Mouse (Mus musculus): ENCODE measurements around the gene Bri3. TPM values are rescaled to one million over a fixed set of nuclear protein-coding genes. Genes with fewer than 3 reads are reported as not detected.
A peak's percentile ranks its signal among the peaks of the same experiment; 100 is the strongest.
"Not testable (repeated sequence)": the region's sequence is repeated elsewhere in the genome, so short reads cannot be mapped to it uniquely, and the experiment has no call there.

The Bri3 gene
- polyA plus RNA-seq, 1 experiment from 2014 or later = 25.1 TPM

GRCm38 (mm10) chr5:144308929-144309328 lies 64.7 kb downstream of the Bri3 start:
- H3K4me1 ChIP-seq (replicated peaks) = peaks cover 11% of the 10 kb centered on the region
- DNase-seq = no peak

GRCm38 (mm10) chr5:144312183-144312582 lies 67.9 kb downstream of the Bri3 start:
- Histone ChIP-seq H3K27me3 (no peaks in the 10 kb centered on the region), H3K9ac (no peak overlapping the region), H3K27ac (no peak overlapping the region), H3K4me2 (no peak overlapping the region), H3K36me3 (no peaks in the 10 kb centered on the region), H3K4me3 (replicated peaks) (no peak overlapping the region), H3K4me1 (replicated peaks) (peaks cover 17% of the 10 kb centered on the region), H3K9me3 (replicated peaks) (no peaks in the 10 kb centered on the region)
- no peak for DNase-seq
- no peak for ATAC-seq (ENCODE audit: low read depth)
- 41% methylated on average over 7 of the region's 7 CpGs for WGBS (ENCODE audit: insufficient replicate concordance)

More at GRCm38 (mm10) chr5:144308929-144309328, 64.7 kb downstream of the Bri3 start:
- no peaks in the 10 kb centered on the region for H3K27me3 ChIP-seq
- no peak overlapping the region for H3K27ac ChIP-seq
- H3K9me3 ChIP-seq (replicated peaks) = no peaks in the 10 kb centered on the region
- ATAC-seq (ENCODE audit: low read depth) = no peak
- H3K9ac ChIP-seq = no peak overlapping the region
- H3K4me3 ChIP-seq (replicated peaks) = no peak overlapping the region
- WGBS (ENCODE audit: insufficient replicate concordance) = 51% methylated on average over 4 of the region's 4 CpGs
- H3K36me3 ChIP-seq = no peaks in the 10 kb centered on the region
- no peak overlapping the region for H3K4me2 ChIP-seq

- DNase-seq (no peak), ATAC-seq (ENCODE audit: low read depth) (peak; percentile 47; the same call in 1 of the 2 replicates)
- Histone ChIP-seq H3K36me3 (no peaks in the 10 kb centered on the region), H3K27me3 (no peaks in the 10 kb centered on the region), H3K4me2 (no peak overlapping the region), H3K27ac (no peak overlapping the region), H3K4me1 (replicated peaks) (peaks cover 17% of the 10 kb centered on the region), H3K9me3 (replicated peaks) (no peaks in the 10 kb centered on the region), H3K4me3 (replicated peaks) (no peak overlapping the region), H3K9ac (no peak overlapping the region)
- 9% methylated on average over 5 of the region's 5 CpGs for WGBS (ENCODE audit: insufficient replicate concordance)
Observed at GRCm38 (mm10) chr5:144313335-144313734, 69.1 kb downstream of the Bri3 start.

- no peak for ATAC-seq (ENCODE audit: low read depth)
- Histone ChIP-seq H3K4me3 (replicated peaks) (no peak overlapping the region), H3K36me3 (no peaks in the 10 kb centered on the region), H3K4me1 (replicated peaks) (peaks cover 17% of the 10 kb centered on the region), H3K27me3 (no peaks in the 10 kb centered on the region), H3K9me3 (replicated peaks) (no peaks in the 10 kb centered on the region), H3K4me2 (no peak overlapping the region), H3K9ac (no peak overlapping the region), H3K27ac (no peak overlapping the region)
- DNase-seq = no peak
- WGBS (ENCODE audit: insufficient replicate concordance) = 68% methylated on average over 12 of the region's 12 CpGs
Observed at GRCm38 (mm10) chr5:144314731-144315494, 70.7 kb downstream of the Bri3 start.

- no peak for ATAC-seq (ENCODE audit: low read depth)
Observed at GRCm38 (mm10) chr5:144316442-144316841, 72.2 kb downstream of the Bri3 start.

GRCm38 (mm10) chr5:144317426-144317825 lies 73.2 kb downstream of the Bri3 start:
- H3K4me1 ChIP-seq (replicated peaks) = peaks cover 17% of the 10 kb centered on the region
- H3K9me3 ChIP-seq (replicated peaks) = no peaks in the 10 kb centered on the region
- H3K27me3 ChIP-seq = no peaks in the 10 kb centered on the region
- WGBS (ENCODE audit: insufficient replicate concordance) = 65% methylated on average over 8 of the region's 8 CpGs
- no peak overlapping the region for H3K4me2 ChIP-seq
- no peaks in the 10 kb centered on the region for H3K36me3 ChIP-seq
- no peak for ATAC-seq (ENCODE audit: low read depth)
- no peak overlapping the region for H3K4me3 ChIP-seq (replicated peaks)
- no peak for DNase-seq
- H3K9ac ChIP-seq = no peak overlapping the region
- H3K27ac ChIP-seq = no peak overlapping the region

More at GRCm38 (mm10) chr5:144316442-144316841, 72.2 kb downstream of the Bri3 start:
- Histone ChIP-seq H3K27me3 (no peaks in the 10 kb centered on the region), H3K4me3 (replicated peaks) (no peak overlapping the region), H3K9ac (no peak overlapping the region), H3K27ac (no peak overlapping the region), H3K36me3 (no peaks in the 10 kb centered on the region), H3K9me3 (replicated peaks) (no peaks in the 10 kb centered on the region), H3K4me1 (replicated peaks) (peaks cover 17% of the 10 kb centered on the region), H3K4me2 (no peak overlapping the region)
- no peak for DNase-seq
- WGBS (ENCODE audit: insufficient replicate concordance) = 51% methylated on average over 3 of the region's 3 CpGs

GRCm38 (mm10) chr5:144318286-144318685 lies 74.0 kb downstream of the Bri3 start:
- Histone ChIP-seq H3K9ac (no peak overlapping the region), H3K36me3 (no peaks in the 10 kb centered on the region), H3K4me1 (replicated peaks) (peaks cover 13% of the 10 kb centered on the region), H3K4me2 (no peak overlapping the region), H3K9me3 (replicated peaks) (no peaks in the 10 kb centered on the region), H3K27ac (no peak overlapping the region), H3K4me3 (replicated peaks) (no peak overlapping the region), H3K27me3 (no peaks in the 10 kb centered on the region)
- DNase-seq (no peak), ATAC-seq (ENCODE audit: low read depth) (no peak)
- 47% methylated on average over 6 of the region's 6 CpGs for WGBS (ENCODE audit: insufficient replicate concordance)

GRCm38 (mm10) chr5:144321681-144322080 lies 77.4 kb downstream of the Bri3 start:
- no peak overlapping the region for H3K4me3 ChIP-seq (replicated peaks)
- H3K36me3 ChIP-seq = no peaks in the 10 kb centered on the region
- no peak overlapping the region for H3K9ac ChIP-seq
- no peaks in the 10 kb centered on the region for H3K9me3 ChIP-seq (replicated peaks)
- H3K27ac ChIP-seq = no peak overlapping the region
- no peaks in the 10 kb centered on the region for H3K27me3 ChIP-seq
- DNase-seq = no peak
- ATAC-seq (ENCODE audit: low read depth) = no peak
- no peaks in the 10 kb centered on the region for H3K4me1 ChIP-seq (replicated peaks)
- 48% methylated on average over 7 of the region's 7 CpGs for WGBS (ENCODE audit: insufficient replicate concordance)
- no peak overlapping the region for H3K4me2 ChIP-seq

- Histone ChIP-seq H3K9ac (no peak overlapping the region), H3K27me3 (no peaks in the 10 kb centered on the region), H3K4me2 (no peak overlapping the region), H3K4me3 (replicated peaks) (no peak overlapping the region), H3K27ac (no peak overlapping the region), H3K9me3 (replicated peaks) (no peaks in the 10 kb centered on the region), H3K4me1 (replicated peaks) (no peaks in the 10 kb centered on the region), H3K36me3 (no peaks in the 10 kb centered on the region)
- ATAC-seq (ENCODE audit: low read depth) (no peak), DNase-seq (no peak)
- 55% methylated on average over 3 of the region's 3 CpGs for WGBS (ENCODE audit: insufficient replicate concordance)
Observed at GRCm38 (mm10) chr5:144322717-144323116, 78.5 kb downstream of the Bri3 start.

GRCm38 (mm10) chr5:144334010-144334409 lies 89.8 kb downstream of the Bri3 start:
- WGBS (ENCODE audit: insufficient replicate concordance) = 65% methylated on average over 11 of the region's 11 CpGs
- Histone ChIP-seq H3K4me2 (no peak overlapping the region), H3K27ac (no peak overlapping the region), H3K4me1 (replicated peaks) (0 out of 2 replicates have a peak, but pooled peaks cover 5% of the 10 kb centered on the region), H3K9me3 (replicated peaks) (no peaks in the 10 kb centered on the region), H3K27me3 (no peaks in the 10 kb centered on the region), H3K9ac (no peak overlapping the region), H3K4me3 (replicated peaks) (no peak overlapping the region), H3K36me3 (no peaks in the 10 kb centered on the region)
- ATAC-seq (ENCODE audit: low read depth) = no peak
- no peak for DNase-seq

GRCm38 (mm10) chr5:144335357-144335756 lies 91.1 kb downstream of the Bri3 start:
- ATAC-seq (ENCODE audit: low read depth); H3K4me1 ChIP-seq (replicated peaks); DNase-seq; H3K27me3 ChIP-seq; H3K27ac ChIP-seq; H3K36me3 ChIP-seq; H3K9ac ChIP-seq; H3K4me3 ChIP-seq (replicated peaks); H3K9me3 ChIP-seq (replicated peaks); H3K4me2 ChIP-seq: not testable (repeated sequence)
- 62% methylated on average over 6 of the region's 6 CpGs for WGBS (ENCODE audit: insufficient replicate concordance)

- 28% methylated on average over 1 of the region's 1 CpGs for WGBS (ENCODE audit: insufficient replicate concordance)
- H3K4me3 ChIP-seq (replicated peaks) = no peak overlapping the region
- DNase-seq = no peak
- H3K9me3 ChIP-seq (replicated peaks) = no peaks in the 10 kb centered on the region
- no peaks in the 10 kb centered on the region for H3K27me3 ChIP-seq
- H3K36me3 ChIP-seq = no peaks in the 10 kb centered on the region
- H3K4me1 ChIP-seq (replicated peaks) = peaks cover 10% of the 10 kb centered on the region; the same call in 1 of the 2 replicates
- no peak for ATAC-seq (ENCODE audit: low read depth)
- no peak overlapping the region for H3K27ac ChIP-seq
- H3K9ac ChIP-seq = no peak overlapping the region
- H3K4me2 ChIP-seq = no peak overlapping the region
Observed at GRCm38 (mm10) chr5:144338787-144339186, 94.5 kb downstream of the Bri3 start.
